Mouse (Mus musculus) testis, postnatal 10 days (tissue): ENCODE results near the gene Vmn1r148.
"Not testable (repeated sequence)": the region's sequence is repeated elsewhere in the genome, so short reads cannot be mapped to it uniquely, and the experiment has no call there.

Source experiments
- DNase-seq: peaks from one replicate; pipeline ENCODE4 v3.0.0; 2021; ENCODE audit warnings: low spot score

Vmn1r148 gene

GRCm38 (mm10) chr7:22413283-22413682, at the start of gene Vmn1r148:
Gene Vmn1r148, plus strand, starts transcription at chr7:22413583.
- not testable (repeated sequence) for DNase-seq

- DNase-seq = not testable (repeated sequence)
Observed at GRCm38 (mm10) chr7:22370939-22371338, 42.4 kb upstream of the Vmn1r148 start, which contains the start of gene Gm8660. Gene Gm8660, minus strand, starts transcription at chr7:22371039.

DNA sequence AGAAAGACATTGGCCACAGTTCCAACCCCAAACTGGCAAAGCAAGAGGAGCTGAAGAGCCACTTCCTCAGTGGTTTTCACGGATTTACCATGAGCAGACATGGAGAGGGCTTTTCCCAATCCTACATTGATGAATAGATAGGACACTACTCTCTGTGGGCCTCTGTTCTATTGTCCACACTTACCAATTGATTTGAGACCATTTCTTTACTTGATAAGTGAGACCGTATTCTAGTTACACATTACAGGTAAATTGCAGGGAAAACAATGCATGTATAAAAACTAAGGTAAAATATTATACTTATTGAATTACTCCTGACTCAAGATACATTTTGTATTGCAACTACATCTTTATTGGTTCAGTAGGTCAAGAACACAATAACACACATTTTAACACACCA, 24.7 kb downstream of the Vmn1r148 start, which contains the start of gene Vmn1r149:
Gene Vmn1r149 (minus strand): TSS at position 101 of the 400 bp plus-strand sequence.
- DNase-seq = not testable (repeated sequence)

DNA sequence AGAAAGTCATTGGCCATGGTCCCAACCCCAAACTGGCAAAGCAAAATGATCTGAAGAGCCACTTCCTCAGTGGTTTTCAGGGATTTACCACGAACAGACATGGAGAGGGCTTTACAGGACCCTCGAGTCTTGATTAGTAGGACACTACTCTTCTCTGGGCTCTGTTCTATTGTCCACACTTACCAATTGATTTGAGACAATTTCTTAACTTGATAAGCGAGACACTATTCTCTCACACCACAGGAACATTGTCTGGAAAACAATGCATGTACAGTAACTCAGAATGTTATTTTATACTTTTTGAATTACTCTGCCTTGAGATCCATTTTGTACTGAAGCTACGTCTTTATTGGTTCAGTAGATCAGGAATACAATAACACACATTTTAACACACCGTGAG, 50.6 kb downstream of the Vmn1r148 start, which contains the start of gene Gm10665:
Gene Gm10665 (minus strand): TSS at position 101 of the 400 bp plus-strand sequence.
- not testable (repeated sequence) for DNase-seq
